28 mouse cellular contexts compared by ENCODE assay signal in the genomic region with DNA sequence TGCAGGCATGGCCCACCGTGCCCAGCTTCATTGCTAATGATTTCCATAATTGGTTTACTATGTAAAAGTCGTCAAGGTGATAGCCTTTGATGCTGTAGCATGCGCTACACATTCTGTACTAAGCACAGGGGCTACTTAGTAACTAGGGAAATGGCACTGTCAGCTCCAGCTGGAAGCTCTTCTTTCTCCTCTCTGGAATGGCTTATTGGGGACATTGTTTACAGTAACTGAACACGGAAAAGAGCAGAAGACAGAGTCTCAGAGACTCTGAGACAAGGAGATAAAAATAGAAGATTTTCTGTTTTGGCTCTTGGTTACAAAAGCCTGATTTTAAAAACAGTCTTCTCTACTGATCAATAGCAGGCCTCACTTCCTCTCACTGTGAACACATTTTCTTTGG.
A peak's percentile ranks its signal among the peaks of the same experiment; 100 is the strongest.
DNase-seq lines count a peak whose midpoint lies in the region; ATAC-seq and TF ChIP-seq lines count a peak whose summit lies in the region.
"Had no signal": no experiment of that assay in that cellular context is flagged by ENCODE, and none has a peak within 500 bp of the region (broad histone marks: within the 10 kb centered on the region; RNA-seq: fewer than 3 reads in every experiment).

No protein-coding gene starts in this region.

- H3K27me3 ChIP-seq in limb, embryonic 15.5 days = no peaks in the 10 kb centered on the region
- H3K27me3 ChIP-seq in limb, embryonic 10.5 days (ENCODE audit: low read depth, poor library complexity, severe bottlenecking) = no peaks in the 10 kb centered on the region
- H3K27me3 ChIP-seq: forebrain, embryonic 15.5 days; heart, embryonic 12.5 days; hindbrain, embryonic 13.5 days; limb, embryonic 12.5 days; neural tube, embryonic 12.5 days; Patski had no signal

- H3K36me3 ChIP-seq in limb, embryonic 15.5 days = no peaks in the 10 kb centered on the region
- no peaks in the 10 kb centered on the region for H3K36me3 ChIP-seq in limb, embryonic 10.5 days
- H3K36me3 ChIP-seq: forebrain, embryonic 15.5 days; heart, embryonic 12.5 days; hindbrain, embryonic 13.5 days; limb, embryonic 12.5 days; midbrain, embryonic 10.5 days; neural tube, embryonic 12.5 days had no signal

- H3K27ac ChIP-seq in gastrocnemius, adult 2 months = 0 out of 2 replicates have a peak overlapping the region, but pooled peaks have one; percentile 16
- peak overlapping the region; percentile 47; the same call in 1 of the 2 replicates for H3K27ac ChIP-seq in limb, embryonic 15.5 days
- H3K27ac ChIP-seq in limb, embryonic 10.5 days = no peak overlapping the region
- H3K27ac ChIP-seq: forebrain, embryonic 15.5 days; heart, adult 2 months; hindbrain, embryonic 13.5 days; limb, embryonic 12.5 days; midbrain, embryonic 10.5 days; neural tube, embryonic 12.5 days had no signal

- no peak overlapping the region for H3K4me3 ChIP-seq in gastrocnemius, adult 2 months
- H3K4me3 ChIP-seq in limb, embryonic 15.5 days = no peak overlapping the region
- no peak overlapping the region for H3K4me3 ChIP-seq in limb, embryonic 10.5 days
- H3K4me3 ChIP-seq: forebrain, embryonic 15.5 days; heart, adult 2 months; heart, embryonic 12.5 days; hindbrain, embryonic 13.5 days; limb, embryonic 12.5 days; midbrain, embryonic 10.5 days; myocyte; neural tube, embryonic 12.5 days had no signal

- no peak overlapping the region for H3K4me2 ChIP-seq in limb, embryonic 15.5 days
- H3K4me2 ChIP-seq: forebrain, embryonic 15.5 days; heart, embryonic 12.5 days; hindbrain, embryonic 13.5 days; limb, embryonic 12.5 days; liver, embryonic 11.5 days; neural tube, embryonic 12.5 days had no signal

- DNase-seq in gastrocnemius, adult 2 months = no peak
- no peak for DNase-seq in gastrocnemius, postnatal 25 days
- no peak for DNase-seq in limb, embryonic 10.5 days (ENCODE audit: low spot score)
- DNase-seq in lung, postnatal 36 days = peak; percentile 24
- DNase-seq in lung, postnatal 14 days = no peak
- DNase-seq in spleen, adult 18-20 months = no peak
- DNase-seq: adrenal gland, postnatal 10 days; cerebellum, adult 8-10 months; cerebellum, postnatal 25 days; heart, adult 2 months; heart, postnatal 4 days; kidney, adult 9 months; kidney, postnatal 25 days; right cerebral cortex, postnatal 4 days; thymus, adult 18-20 months; thymus, postnatal 25 days had no signal

- no peak for TF ChIP-seq CTCF in gastrocnemius, adult 2 months (IDR thresholded peaks at IDR 0.05)

- ATAC-seq in limb, embryonic 15.5 days (ENCODE audit: insufficient number of reproducible peaks, low FRiP score, low TSS enrichment, low read depth) = no peak
- ATAC-seq: forebrain, embryonic 15.5 days; inflammation-experienced regulatory T-cells, adult 6 months; midbrain, embryonic 16.5 days; Patski had no signal

- H3K9ac ChIP-seq in limb, embryonic 15.5 days = no peak overlapping the region
- H3K9ac ChIP-seq: forebrain, embryonic 15.5 days; heart, embryonic 12.5 days; hindbrain, embryonic 13.5 days; limb, embryonic 12.5 days; neural tube, embryonic 12.5 days had no signal

- intact Hi-C loops in gastrocnemius, adult 2 months (cut with DNase I) = loop anchor here (10.0 kb wide), 1 partner anchor 118 kb away; no protein-coding TSS in a partner anchor

- no peaks in the 10 kb centered on the region for H3K9me3 ChIP-seq in limb, embryonic 15.5 days
- no peaks in the 10 kb centered on the region for H3K9me3 ChIP-seq in limb, embryonic 10.5 days (replicated peaks)
- H3K9me3 ChIP-seq: forebrain, embryonic 15.5 days; heart, embryonic 12.5 days; hindbrain, embryonic 13.5 days; limb, embryonic 12.5 days; midbrain, embryonic 10.5 days; neural tube, embryonic 12.5 days had no signal

- peaks cover 3% of the 10 kb centered on the region; the same call in 1 of the 2 replicates for H3K4me1 ChIP-seq in limb, embryonic 15.5 days
- H3K4me1 ChIP-seq in limb, embryonic 10.5 days = no peaks in the 10 kb centered on the region
- H3K4me1 ChIP-seq: forebrain, embryonic 15.5 days; heart, embryonic 12.5 days; hindbrain, embryonic 13.5 days; limb, embryonic 12.5 days; midbrain, embryonic 10.5 days; neural tube, embryonic 12.5 days had no signal

- WGBS in limb, embryonic 15.5 days = 53% methylated on average over 4 of the region's 4 CpGs
- 81% methylated on average over 4 of the region's 4 CpGs for WGBS in limb, embryonic 10.5 days
